Mouse (Mus musculus) forebrain, embryonic 11.5 days (tissue): ENCODE measurements around the gene Lap3. TPM values are rescaled to one million over a fixed set of nuclear protein-coding genes. Genes with fewer than 3 reads are reported as not detected.

ENCODE experiments used
- ATAC-seq: fragments of 200-750 bp; cut with Nextera tagmentation; replicated peaks from 2 replicates; pipeline ENCODE4 v1.8.0; 2017; ENCODE audit warnings: moderate TSS enrichment; ENCODE audit not compliant: low FRiP score
- DNase-seq: peaks from one replicate; pipeline ENCODE4 v3.0.0-alpha.2; 2017; ENCODE audit warnings: low spot score
- H3K27ac ChIP-seq: fragments of 300-500 bp; sonication (generic); 2 replicates; pipeline ENCODE4 v1.5.1; 2014; ENCODE audit warnings: low read depth, low read length
- H3K27me3 ChIP-seq: fragments of 300-500 bp; sonication (generic); 2 replicates; pipeline ENCODE4 v1.6.1; 2014; ENCODE audit warnings: mild to moderate bottlenecking, low read length, mixed read lengths; ENCODE audit not compliant: control insufficient read depth, insufficient read depth
- H3K36me3 ChIP-seq: fragments of 300-500 bp; sonication (generic); 2 replicates; pipeline ENCODE4 v1.6.1; 2014; ENCODE audit warnings: mild to moderate bottlenecking, low read length, moderate library complexity, mixed read lengths; ENCODE audit not compliant: control insufficient read depth, insufficient read depth
- H3K4me1 ChIP-seq: fragments of 300-500 bp; sonication (generic); replicated peaks from 2 replicates; pipeline ENCODE4 v1.6.1; 2014; ENCODE audit warnings: low read length, mixed read lengths; ENCODE audit not compliant: control insufficient read depth, insufficient read depth
- H3K4me2 ChIP-seq: fragments of 300-500 bp; sonication (generic); 2 replicates; pipeline ENCODE4 v1.6.1; 2014; ENCODE audit warnings: low read depth, mild to moderate bottlenecking, low read length, moderate library complexity, mixed read lengths; ENCODE audit not compliant: severe bottlenecking
- H3K4me3 ChIP-seq: fragments of 300-500 bp; sonication (generic); 2 replicates; pipeline ENCODE4 v1.5.1; 2014; ENCODE audit warnings: low read depth, low read length
- H3K9ac ChIP-seq: fragments of 300-500 bp; sonication (generic); 2 replicates; pipeline ENCODE4 v1.6.1; 2014; ENCODE audit warnings: low read length
- H3K9me3 ChIP-seq: fragments of 300-500 bp; sonication (generic); 2 replicates; pipeline ENCODE4 v1.6.1; 2016; ENCODE audit warnings: low read length, mixed read lengths; ENCODE audit not compliant: control insufficient read depth
- WGBS: fragments of 180-500 bp; shearing (Covaris S2); extraction: QIAGEN DNeasy Blood & Tissue Kit; methylation state at CpG from one replicate; pipeline ENCODE4 v1.1.7; 2014; 5-methylcytosine and 5-hydroxymethylcytosine counted together
- polyA plus RNA-seq: library from polyadenylated mRNA; unstranded; fragments of >200 nt; fragmentation: Nextera tagmentation; extraction: Ambion mirVana; gene quantifications from 2 replicates; pipeline ENCODE4 v1.2.1, GENCODE M21; 2014

Lap3 gene
- polyA plus RNA-seq, 1 experiment from 2014 or later = 85.0 TPM

GRCm38 (mm10) chr5:45521601-45522000 is 28.4 kb downstream of the Lap3 start:
- Histone ChIP-seq H3K27ac (no peak overlapping the region), H3K9ac (no peak overlapping the region), H3K4me3 (no peak overlapping the region), H3K36me3 (peaks cover 5% of the 10 kb centered on the region; the same call in 1 of the 2 replicates), H3K9me3 (no peaks in the 10 kb centered on the region), H3K27me3 (no peaks in the 10 kb centered on the region), H3K4me1 (peaks cover 5% of the 10 kb centered on the region; the same call in 1 of the 2 replicates), H3K4me2 (peak overlapping the region; percentile 90)
- no peak for ATAC-seq
- peak; percentile 33 for DNase-seq
- 93% methylated on average over 6 of the region's 6 CpGs for WGBS

GRCm38 (mm10) chr5:45525101-45525500 is 31.9 kb downstream of the Lap3 start:
- WGBS = 91% methylated on average over 10 of the region's 10 CpGs
- Histone ChIP-seq H3K36me3 (peaks cover 10% of the 10 kb centered on the region; the same call in 1 of the 2 replicates), H3K9me3 (no peaks in the 10 kb centered on the region), H3K4me3 (no peak overlapping the region), H3K27me3 (no peaks in the 10 kb centered on the region), H3K27ac (no peak overlapping the region), H3K4me2 (no peak overlapping the region), H3K4me1 (peaks cover 5% of the 10 kb centered on the region; the same call in 1 of the 2 replicates), H3K9ac (no peak overlapping the region)
- ATAC-seq (no peak), DNase-seq (no peak)

GRCm38 (mm10) chr5:45526338-45526737 is 33.2 kb downstream of the Lap3 start:
- Histone ChIP-seq H3K4me3 (no peak overlapping the region), H3K27ac (no peak overlapping the region), H3K9ac (no peak overlapping the region), H3K4me2 (no peak overlapping the region), H3K4me1 (peaks cover 2% of the 10 kb centered on the region; the same call in 1 of the 2 replicates), H3K36me3 (peaks cover 10% of the 10 kb centered on the region; the same call in 1 of the 2 replicates), H3K27me3 (no peaks in the 10 kb centered on the region), H3K9me3 (no peaks in the 10 kb centered on the region)
- 93% methylated on average over 4 of the region's 4 CpGs for WGBS
- DNase-seq (no peak), ATAC-seq (no peak)

GRCm38 (mm10) chr5:45529696-45530095 is 36.5 kb downstream of the Lap3 start:
- DNase-seq (no peak), ATAC-seq (no peak)
- H3K27me3 ChIP-seq = no peaks in the 10 kb centered on the region
- H3K4me3 ChIP-seq = no peak overlapping the region
- no peak overlapping the region for H3K27ac ChIP-seq
- 90% methylated on average over 3 of the region's 3 CpGs for WGBS
- peaks cover 10% of the 10 kb centered on the region; the same call in 1 of the 2 replicates for H3K36me3 ChIP-seq
- H3K4me1 ChIP-seq = no peaks in the 10 kb centered on the region
- no peak overlapping the region for H3K9ac ChIP-seq
- no peak overlapping the region for H3K4me2 ChIP-seq
- no peaks in the 10 kb centered on the region for H3K9me3 ChIP-seq

GRCm38 (mm10) chr5:45534319-45535098 is 41.3 kb downstream of the Lap3 start:
- Histone ChIP-seq H3K4me2 (0 out of 2 replicates have a peak overlapping the region, but pooled peaks have one; percentile 21), H3K9ac (no peak overlapping the region), H3K4me1 (no peaks in the 10 kb centered on the region), H3K36me3 (no peaks in the 10 kb centered on the region), H3K4me3 (no peak overlapping the region), H3K27me3 (no peaks in the 10 kb centered on the region), H3K27ac (no peak overlapping the region), H3K9me3 (no peaks in the 10 kb centered on the region)
- peak; percentile 90 for ATAC-seq
- WGBS = 6% methylated on average over 17 of the region's 17 CpGs
- DNase-seq = peak; percentile 80

- H3K4me3 ChIP-seq = no peak overlapping the region
- DNase-seq (no peak), ATAC-seq (no peak)
- no peaks in the 10 kb centered on the region for H3K9me3 ChIP-seq
- 76% methylated on average over 4 of the region's 4 CpGs for WGBS
- H3K27me3 ChIP-seq = no peaks in the 10 kb centered on the region
- H3K27ac ChIP-seq = no peak overlapping the region
- no peak overlapping the region for H3K4me2 ChIP-seq
- no peaks in the 10 kb centered on the region for H3K36me3 ChIP-seq
- no peaks in the 10 kb centered on the region for H3K4me1 ChIP-seq
- no peak overlapping the region for H3K9ac ChIP-seq
Observed at GRCm38 (mm10) chr5:45535177-45535576, 42.0 kb downstream of the Lap3 start.

GRCm38 (mm10) chr5:45539502-45539901 is 46.3 kb downstream of the Lap3 start:
- Histone ChIP-seq H3K36me3 (no peaks in the 10 kb centered on the region), H3K4me3 (no peak overlapping the region), H3K4me1 (no peaks in the 10 kb centered on the region), H3K9ac (no peak overlapping the region), H3K9me3 (no peaks in the 10 kb centered on the region), H3K27me3 (no peaks in the 10 kb centered on the region), H3K27ac (no peak overlapping the region), H3K4me2 (no peak overlapping the region)
- ATAC-seq (no peak), DNase-seq (no peak)
- 56% methylated on average over 10 of the region's 10 CpGs for WGBS

- no peaks in the 10 kb centered on the region for H3K9me3 ChIP-seq
- 89% methylated on average over 5 of the region's 5 CpGs for WGBS
- H3K27me3 ChIP-seq = no peaks in the 10 kb centered on the region
- no peak overlapping the region for H3K4me3 ChIP-seq
- no peak overlapping the region for H3K27ac ChIP-seq
- DNase-seq = no peak
- no peak overlapping the region for H3K4me2 ChIP-seq
- no peak overlapping the region for H3K9ac ChIP-seq
- no peak for ATAC-seq
- H3K36me3 ChIP-seq = no peaks in the 10 kb centered on the region
- no peaks in the 10 kb centered on the region for H3K4me1 ChIP-seq
Observed at GRCm38 (mm10) chr5:45543374-45543773, 50.2 kb downstream of the Lap3 start.

GRCm38 (mm10) chr5:45549586-45549985 is 56.4 kb downstream of the Lap3 start:
- Histone ChIP-seq H3K36me3 (no peaks in the 10 kb centered on the region), H3K27me3 (no peaks in the 10 kb centered on the region), H3K9me3 (no peaks in the 10 kb centered on the region), H3K4me3 (no peak overlapping the region), H3K9ac (no peak overlapping the region), H3K27ac (no peak overlapping the region), H3K4me2 (no peak overlapping the region), H3K4me1 (no peaks in the 10 kb centered on the region)
- DNase-seq = no peak
- WGBS = 82% methylated on average over 1 of the region's 1 CpGs
- ATAC-seq = no peak
